Comparison of ENCODE assay signal across 14 mouse cellular contexts in the genomic region with DNA sequence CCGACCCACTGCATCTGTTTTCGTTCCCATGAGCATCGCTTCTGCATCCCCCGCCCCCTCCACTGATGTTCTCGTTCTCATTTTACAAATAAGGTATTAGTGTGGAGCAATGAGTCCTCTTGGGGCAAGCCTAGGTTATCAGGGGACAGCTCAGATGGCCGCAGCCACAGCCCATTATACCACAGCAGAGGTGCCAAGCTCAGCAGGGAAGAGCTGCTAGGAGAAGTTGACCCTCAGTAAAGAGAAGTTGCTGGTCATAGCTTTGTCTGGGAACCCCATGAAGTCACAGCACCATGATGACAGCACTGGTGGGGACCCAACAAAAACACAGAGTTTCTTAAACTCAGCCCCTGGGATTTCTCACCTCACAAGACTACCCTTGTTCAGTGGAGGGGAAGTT.
"Had no signal": no experiment of that assay in that cellular context is flagged by ENCODE, and none has a peak within 500 bp of the region (broad histone marks: within the 10 kb centered on the region; RNA-seq: fewer than 3 reads in every experiment).

No protein-coding gene starts in this region.

- H3K4me1 ChIP-seq: stomach, embryonic 15.5 days had no signal

- H3K36me3 ChIP-seq: midbrain, embryonic 12.5 days; neural tube, embryonic 13.5 days had no signal

- H3K9me3 ChIP-seq: limb, embryonic 12.5 days; lung, embryonic 15.5 days; midbrain, embryonic 12.5 days; neural tube, embryonic 13.5 days; stomach, embryonic 15.5 days had no signal

- H3K27me3 ChIP-seq: limb, embryonic 12.5 days; lung, embryonic 15.5 days; neural tube, embryonic 13.5 days; stomach, embryonic 15.5 days had no signal

- H3K9ac ChIP-seq: limb, embryonic 12.5 days; lung, embryonic 15.5 days; midbrain, embryonic 12.5 days; neural tube, embryonic 13.5 days; stomach, embryonic 15.5 days had no signal

- DNase-seq: kidney, postnatal 36 days; layer of hippocampus, adult 9-11 months; layer of hippocampus, postnatal 36 days; liver; lung, postnatal 14 days; right cerebral cortex, postnatal 14 days; thymus, adult 2 months; thymus, postnatal 25 days had no signal

- H3K4me3 ChIP-seq: limb, embryonic 12.5 days; lung, embryonic 15.5 days; midbrain, embryonic 12.5 days; neural tube, embryonic 13.5 days; stomach, embryonic 15.5 days had no signal

- H3K4me2 ChIP-seq: limb, embryonic 12.5 days; lung, embryonic 15.5 days; midbrain, embryonic 12.5 days; neural tube, embryonic 13.5 days; stomach, embryonic 15.5 days had no signal

- H3K27ac ChIP-seq: limb, embryonic 12.5 days; lung, embryonic 15.5 days; macrophage; midbrain, embryonic 12.5 days; neural tube, embryonic 13.5 days; stomach, embryonic 15.5 days had no signal
